Mouse (Mus musculus): ENCODE data around the gene Btbd11.
"Not testable (repeated sequence)": the region's sequence is repeated elsewhere in the genome, so short reads cannot be mapped to it uniquely, and the experiment has no call there.

Btbd11 gene

DNA sequence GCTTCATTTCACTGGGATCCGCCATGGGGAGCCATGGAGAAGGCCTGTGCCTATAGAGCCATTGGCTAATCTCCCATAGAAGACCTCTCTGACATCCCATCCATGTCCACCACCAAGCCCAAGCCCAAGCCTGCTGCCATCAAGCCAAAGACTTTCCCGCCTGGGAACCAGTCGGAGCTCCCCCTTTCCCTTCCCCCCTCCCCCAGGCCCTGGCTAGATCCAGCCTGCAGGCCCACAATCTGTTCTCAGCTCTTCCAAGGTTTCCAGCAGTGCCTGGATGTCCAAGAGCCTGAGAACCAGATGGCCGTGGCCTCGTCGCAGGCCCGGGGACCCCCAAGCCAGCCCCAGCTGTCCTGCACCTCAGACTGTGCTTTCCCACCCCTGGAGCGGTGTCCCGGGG, 295.8 kb downstream of the Btbd11 start:
- DNase-seq (ENCODE audit: low spot score): no peak

GRCm38 (mm10) chr10:85694429-85694828, 307.8 kb downstream of the Btbd11 start:
- not testable (repeated sequence) for DNase-seq (ENCODE audit: low spot score)

- no peak for DNase-seq (ENCODE audit: low spot score)
Measured at GRCm38 (mm10) chr10:85699721-85700120, 313.1 kb downstream of the Btbd11 start.

- not testable (repeated sequence) for DNase-seq (ENCODE audit: low spot score)
Measured at GRCm38 (mm10) chr10:85709790-85710189, 323.2 kb downstream of the Btbd11 start.

Measured in ovary, postnatal 10 days (tissue).